Mouse (Mus musculus): Measurements from ENCODE around the gene Angptl3.
A peak's percentile ranks its signal among the peaks of the same experiment; 100 is the strongest.

Angptl3 gene

GRCm38 (mm10) chr4:99030686-99031085 lies at the start of gene Angptl3:
Angptl3 (plus strand) TSS chr4:99030954.
- no peak for DNase-seq (ENCODE audit: low read depth, low spot score)

DNA sequence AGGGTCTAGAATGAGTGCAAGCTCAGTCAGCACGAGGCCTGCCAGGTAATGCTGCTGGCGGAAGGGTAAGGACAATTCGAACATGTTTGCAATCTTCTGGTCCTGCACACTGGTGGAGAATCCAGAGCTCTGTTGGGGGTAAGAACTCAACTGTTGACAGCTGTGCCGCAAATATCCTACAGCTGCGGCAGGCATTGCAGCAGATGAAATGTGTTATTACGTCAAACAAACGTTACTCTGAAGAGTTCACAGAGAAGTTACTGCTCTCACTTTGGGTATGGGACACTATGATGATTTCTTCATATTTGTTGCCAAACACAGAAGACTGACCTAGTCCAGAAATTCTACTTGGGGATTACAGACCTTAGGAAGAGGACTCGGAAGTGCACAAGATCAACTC lies 46.1 kb upstream of the Angptl3 start:
- DNase-seq (ENCODE audit: low read depth, low spot score) = no peak

GRCm38 (mm10) chr4:98993491-98993890 lies 37.3 kb upstream of the Angptl3 start:
- no peak for DNase-seq (ENCODE audit: low read depth, low spot score)

DNA sequence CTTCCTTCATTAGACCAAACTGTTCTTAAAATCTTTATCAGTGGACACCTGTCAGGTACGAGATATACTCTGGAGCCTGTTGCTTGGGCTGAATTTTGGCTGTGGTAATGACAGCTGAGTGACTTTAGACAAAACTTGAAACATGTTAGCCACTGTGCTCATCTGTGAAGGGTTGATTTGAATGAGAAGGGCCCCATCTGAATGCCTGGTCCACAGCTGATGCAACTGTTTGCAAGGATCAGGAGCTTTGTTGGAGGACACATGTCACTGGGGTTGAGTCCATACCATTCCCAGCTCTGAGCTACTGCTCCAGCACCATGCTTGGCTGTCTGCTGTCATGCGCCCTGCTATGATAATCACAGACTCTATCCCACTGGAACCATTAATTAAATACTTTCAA lies 25.2 kb upstream of the Angptl3 start:
- DNase-seq (ENCODE audit: low read depth, low spot score) = no peak

DNA sequence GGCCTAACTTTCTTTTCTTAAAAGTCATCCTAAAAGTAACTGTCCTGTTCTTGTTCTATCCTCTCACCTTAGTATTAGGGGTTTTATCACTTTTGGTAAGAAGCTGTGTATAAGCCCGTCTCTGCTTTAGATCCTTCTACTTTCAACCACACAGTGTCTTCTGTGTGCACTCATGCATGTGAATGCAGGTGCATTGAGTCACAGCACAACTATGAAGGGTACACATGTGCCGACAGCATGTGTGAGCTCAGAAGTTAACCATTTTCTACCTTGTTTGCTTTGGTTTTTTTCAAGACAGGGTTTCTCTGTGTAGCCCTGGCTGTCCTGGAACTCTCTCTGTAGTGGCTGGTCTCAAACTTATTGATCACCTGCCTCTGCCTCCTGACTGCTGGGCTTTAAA lies 24.4 kb upstream of the Angptl3 start:
- no peak for DNase-seq (ENCODE audit: low read depth, low spot score)

DNA sequence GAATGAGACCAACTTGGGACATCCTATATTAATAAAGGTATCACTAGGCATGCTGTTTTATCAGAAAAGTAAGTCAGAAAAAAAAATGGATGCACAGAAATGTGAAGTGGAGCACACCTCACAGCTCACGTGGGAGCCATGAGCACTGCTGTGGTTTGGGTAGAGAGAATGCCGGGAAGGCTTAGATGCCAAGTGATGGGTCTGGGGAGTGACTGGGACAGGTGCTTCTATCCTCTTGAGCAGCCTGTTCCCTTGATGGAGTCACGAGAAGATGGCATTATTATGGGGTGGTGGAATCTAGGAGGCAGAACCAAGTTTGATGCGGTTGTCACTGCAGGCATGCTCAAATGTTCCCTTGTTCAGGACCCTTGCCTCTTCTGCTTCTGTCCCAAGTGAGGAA lies 19.7 kb upstream of the Angptl3 start:
- no peak for DNase-seq (ENCODE audit: low read depth, low spot score)

- DNase-seq (ENCODE audit: low read depth, low spot score) = no peak
Observed at GRCm38 (mm10) chr4:99022221-99022620, 8.5 kb upstream of the Angptl3 start.

DNA sequence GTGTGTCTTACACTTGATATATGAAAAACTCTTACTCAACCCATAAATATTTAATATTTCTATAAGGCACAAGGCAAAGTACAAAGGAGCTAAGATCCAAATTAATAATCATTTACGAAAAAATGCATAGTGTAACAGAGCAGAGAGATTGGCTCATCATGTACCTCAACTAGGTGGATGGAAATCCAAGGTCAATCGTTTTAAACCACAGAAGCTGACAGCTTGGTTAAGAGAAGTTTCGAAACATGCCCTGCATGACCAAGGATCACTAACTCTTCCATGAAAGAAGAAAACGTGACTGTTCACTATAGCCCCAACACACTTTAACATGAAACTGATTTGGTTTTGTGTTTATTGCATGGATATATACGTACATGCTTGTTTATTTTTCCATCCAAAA lies 2.4 kb upstream of the Angptl3 start:
- DNase-seq (ENCODE audit: low read depth, low spot score) = no peak

DNA sequence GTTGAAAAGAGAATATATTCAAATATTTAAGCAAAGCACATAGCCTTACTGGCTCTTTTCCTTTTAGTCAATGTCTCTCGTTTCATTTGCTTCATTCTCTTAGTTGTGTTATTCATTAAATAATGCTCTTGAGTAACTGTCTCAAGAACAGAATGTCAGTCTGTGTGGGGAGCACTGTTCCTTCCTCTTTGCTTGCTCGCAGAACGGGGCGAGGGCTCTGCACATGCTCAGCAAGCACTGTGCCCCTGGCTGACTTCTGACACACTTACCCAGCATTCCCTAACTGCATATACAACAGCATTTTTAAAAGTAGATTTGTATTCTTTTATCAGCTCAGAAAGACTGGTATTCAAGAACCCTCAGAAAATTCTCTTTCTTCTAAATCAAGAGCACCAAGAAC lies 2.2 kb downstream of the Angptl3 start:
- DNase-seq (ENCODE audit: low read depth, low spot score) = no peak

- no peak for DNase-seq (ENCODE audit: low read depth, low spot score)
Observed at GRCm38 (mm10) chr4:99044854-99045253, 14.1 kb downstream of the Angptl3 start.

- no peak for DNase-seq (ENCODE audit: low read depth, low spot score)
Observed at GRCm38 (mm10) chr4:99046471-99046870, 15.7 kb downstream of the Angptl3 start.

- no peak for DNase-seq (ENCODE audit: low read depth, low spot score)
Observed at GRCm38 (mm10) chr4:99048581-99048980, 17.8 kb downstream of the Angptl3 start.

- peak; percentile 46 for DNase-seq (ENCODE audit: low read depth, low spot score)
Observed at GRCm38 (mm10) chr4:99064524-99064923, 33.8 kb downstream of the Angptl3 start.

GRCm38 (mm10) chr4:99068806-99069205 lies 38.1 kb downstream of the Angptl3 start:
- no peak for DNase-seq (ENCODE audit: low read depth, low spot score)

- no peak for DNase-seq (ENCODE audit: low read depth, low spot score)
Observed at GRCm38 (mm10) chr4:99078005-99078404, 47.3 kb downstream of the Angptl3 start.

DNA sequence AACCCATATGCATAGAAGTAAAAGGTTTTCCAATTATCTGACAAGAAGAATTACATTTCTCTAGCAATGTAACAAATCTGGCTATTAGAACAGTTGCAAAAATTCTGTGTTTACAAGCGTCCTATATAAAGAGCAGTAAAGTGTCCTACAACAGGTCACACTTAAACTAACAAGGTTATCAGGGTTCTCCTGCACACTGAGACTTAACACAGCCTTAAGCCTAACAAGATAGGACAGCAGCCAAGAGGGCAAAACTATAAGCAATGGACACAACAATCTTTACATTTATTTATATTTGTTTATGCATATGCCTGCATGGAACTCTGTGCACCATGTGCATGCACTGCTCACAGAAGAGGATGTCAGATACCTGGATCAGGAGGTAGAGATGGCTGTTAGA lies 50.4 kb downstream of the Angptl3 start:
- no peak for DNase-seq (ENCODE audit: low read depth, low spot score)

DNA sequence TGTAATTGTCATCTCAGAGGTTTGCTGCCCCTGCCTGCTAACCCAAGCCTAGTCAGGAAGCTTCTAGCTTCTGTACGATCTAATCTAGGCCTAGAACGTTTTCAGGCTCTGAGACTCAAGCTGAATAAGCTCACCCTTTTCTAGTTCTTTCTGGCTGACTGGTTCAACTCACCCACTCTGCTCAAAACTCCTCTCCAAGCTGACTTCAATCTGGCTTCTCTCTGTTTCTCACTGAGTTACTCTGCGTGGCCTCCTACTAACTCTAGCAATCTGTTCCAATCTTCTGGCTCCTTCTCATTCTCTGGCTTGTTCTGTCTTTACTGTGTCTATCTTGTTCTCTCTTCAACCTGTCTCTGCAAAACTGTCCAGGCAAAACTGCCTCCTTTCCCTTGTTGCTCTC lies 53.1 kb downstream of the Angptl3 start:
- DNase-seq (ENCODE audit: low read depth, low spot score) = no peak

DNA sequence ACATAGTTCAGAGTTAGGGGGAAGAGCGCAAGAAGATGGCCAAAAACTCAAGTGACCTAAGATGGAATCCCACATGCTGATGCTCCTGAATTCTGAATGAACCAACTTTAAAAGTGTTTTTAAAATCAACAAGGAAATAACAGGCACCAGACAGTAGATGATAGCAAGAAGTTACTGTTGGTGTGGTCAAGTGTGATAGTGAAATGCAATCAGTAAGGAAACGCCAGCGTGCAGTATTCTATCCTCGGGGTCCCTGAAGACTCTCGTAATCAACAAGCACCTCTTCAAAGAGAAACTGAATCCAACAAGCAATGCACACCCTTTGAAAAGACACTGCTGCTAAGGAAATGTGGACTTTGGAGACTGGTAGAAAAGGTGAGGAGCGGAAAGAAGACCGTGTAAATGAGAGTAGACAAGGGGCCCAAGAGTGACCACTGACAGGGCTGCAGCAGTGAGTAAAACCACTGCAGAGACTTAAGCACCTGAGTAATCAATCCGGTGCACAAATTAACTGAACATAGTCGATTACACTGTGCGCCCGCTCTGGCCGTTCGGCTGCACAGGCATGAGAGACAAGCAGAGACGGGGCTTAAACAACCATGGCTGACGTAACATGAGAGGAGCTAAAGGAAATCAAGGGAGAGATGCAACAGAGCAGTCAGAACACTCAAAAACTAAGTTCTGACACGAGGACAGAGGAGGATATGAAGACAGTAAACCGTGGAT lies 57.2 kb downstream of the Angptl3 start:
- DNase-seq (ENCODE audit: low read depth, low spot score) = no peak

- no peak for DNase-seq (ENCODE audit: low read depth, low spot score)
Observed at GRCm38 (mm10) chr4:99091151-99091701, 60.5 kb downstream of the Angptl3 start.

- no peak for DNase-seq (ENCODE audit: low read depth, low spot score)
Observed at GRCm38 (mm10) chr4:99091777-99092176, 61.0 kb downstream of the Angptl3 start.
